Mouse (Mus musculus) G1E (cell line): ENCODE results near the gene Arhgdib.

Experiments
- CTCF ChIP-seq: IDR thresholded peaks from 2 replicates; pipeline ENCODE4 v1.5.1; 2012; ENCODE audit warnings: low read depth, low read length, inconsistent platforms, mixed read lengths
- TAL1 ChIP-seq: conservative IDR thresholded peaks from 2 replicates; pipeline ENCODE4 v1.6.1; 2012; ENCODE audit warnings: low read depth, low read length, inconsistent platforms, mixed read lengths

DNA sequence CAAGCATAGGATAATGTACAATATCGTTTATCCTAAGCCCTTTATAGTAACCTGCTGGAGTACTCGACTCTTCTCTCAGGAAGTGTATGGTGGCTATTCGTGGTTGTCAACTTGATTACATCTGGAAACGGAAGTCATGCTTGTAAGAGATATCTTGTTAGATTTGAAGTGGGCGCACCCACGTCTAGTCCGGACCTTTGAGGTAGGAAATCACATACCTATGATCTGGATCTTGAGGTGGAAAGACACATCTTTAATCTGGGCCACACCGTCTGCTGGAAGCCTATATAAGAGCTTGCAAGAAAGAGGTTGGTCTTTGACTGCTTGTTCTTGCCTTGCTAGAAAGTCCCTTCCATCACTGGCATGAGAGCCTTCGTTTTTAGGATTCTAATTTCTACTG lies 39.2 kb downstream of the Arhgdib start:
- TF ChIP-seq CTCF (no peak), TAL1 (no peak)
